Mouse (Mus musculus) urinary bladder, postnatal 0 days (tissue): Measurements from ENCODE around the gene Pla2g4a. TPM values are rescaled to one million over a fixed set of nuclear protein-coding genes. Genes with fewer than 3 reads are reported as not detected.

Experiments
- polyA plus RNA-seq: library from polyadenylated mRNA; unstranded; fragments of >200 nt; fragmentation: Nextera tagmentation; extraction: Ambion mirVana; gene quantifications from 2 replicates; pipeline ENCODE4 v1.2.1, GENCODE M21; 2015

The Pla2g4a gene
- 61.0 and 67.1 TPM in 2 replicates for polyA plus RNA-seq

DNA sequence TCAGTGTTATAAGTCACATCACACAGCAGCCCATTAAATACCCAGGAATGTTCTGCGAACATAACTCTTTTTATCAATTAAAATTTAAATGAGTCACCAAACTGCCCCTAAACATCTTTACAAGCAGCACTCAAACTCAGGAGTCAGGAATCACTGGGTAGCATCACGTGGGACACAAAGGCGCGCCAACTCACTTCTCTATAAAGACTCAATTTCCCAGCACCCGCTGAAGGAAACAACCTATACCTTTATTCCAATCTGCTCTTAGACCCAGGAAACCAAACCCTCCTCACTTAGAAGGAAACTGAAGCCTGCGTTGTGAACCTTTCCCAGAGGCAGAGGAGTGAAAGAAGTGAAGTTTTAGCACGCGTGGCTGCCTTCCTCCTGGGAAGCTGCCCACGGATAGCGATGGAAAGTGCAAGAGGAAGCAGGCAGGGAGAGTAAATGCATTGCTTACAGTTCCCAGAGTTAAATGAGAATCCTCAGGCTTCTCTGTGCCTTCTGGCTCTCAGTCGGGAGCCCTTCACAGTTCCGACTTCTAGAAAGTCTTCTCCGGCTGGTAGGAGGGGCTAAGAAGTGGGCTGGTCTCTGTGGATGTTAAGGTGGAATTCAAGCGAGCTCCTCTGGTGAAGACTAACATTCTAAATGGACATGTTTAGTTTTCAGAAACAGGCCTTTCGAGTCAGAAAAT is at the start of gene Pla2g4a:
TSS of gene Pla2g4a (minus strand) at position 557 of the 691 bp plus-strand sequence.

Other genes starting within 250 kb of the Pla2g4a start
- gene Ptgs2, start 138.7 kb upstream of the Pla2g4a start, polyA plus RNA-seq: 4.0 and 4.7 TPM in 2 replicates